Mouse (Mus musculus) embryonic fibroblast, embryonic 13.5 days (primary cell): ENCODE results near the gene Fam81a. TPM values are rescaled to one million over a fixed set of nuclear protein-coding genes. Genes with fewer than 3 reads are reported as not detected.

Experiments
- H3K27ac ChIP-seq: 2 replicates; pipeline ENCODE4 v1.5.1; 2012; ENCODE audit warnings: low read length, control low read depth, inconsistent platforms; ENCODE audit not compliant: insufficient read depth
- H3K4me1 ChIP-seq: 2 replicates; pipeline ENCODE4 v1.6.1; 2011; ENCODE audit warnings: low read length; ENCODE audit not compliant: control insufficient read depth, insufficient read depth
- H3K4me3 ChIP-seq: 2 replicates; pipeline ENCODE4 v1.5.1; 2011; ENCODE audit warnings: mild to moderate bottlenecking, control low read depth, low read length; ENCODE audit not compliant: insufficient read depth
- CTCF ChIP-seq: IDR thresholded peaks from 2 replicates; pipeline ENCODE4 v1.5.1; 2011; ENCODE audit warnings: mild to moderate bottlenecking, control low read depth, low read length, moderate library complexity, borderline replicate concordance; ENCODE audit not compliant: insufficient read depth
- POLR2A ChIP-seq: IDR thresholded peaks from 2 replicates; pipeline ENCODE4 v1.6.1; 2011; ENCODE audit warnings: low read depth, mild to moderate bottlenecking, control low read depth, low read length, moderate library complexity
- polyA plus RNA-seq: library from polyadenylated mRNA; stranded (reverse); fragments of >200 nt; gene quantifications from 2 replicates; pipeline ENCODE4 v1.2.4, GENCODE M21; 2011; ENCODE audit warnings: low read depth; ENCODE audit not compliant: missing spikeins, insufficient read length

Fam81a gene
- polyA plus RNA-seq, 1 experiment, result 1.7 TPM

- Histone ChIP-seq H3K4me1 (no peaks in the 10 kb centered on the region), H3K4me3 (no peak overlapping the region), H3K27ac (no peak overlapping the region)
- TF ChIP-seq CTCF (no peak), POLR2A (no peak)
Measured at GRCm38 (mm10) chr9:70088041-70088785, 54.1 kb downstream of the Fam81a start.

- H3K4me3 ChIP-seq, result no peak overlapping the region
- H3K27ac ChIP-seq, result no peak overlapping the region
- TF ChIP-seq POLR2A, result no peak
- no peak for TF ChIP-seq CTCF
- no peaks in the 10 kb centered on the region for H3K4me1 ChIP-seq
Measured at GRCm38 (mm10) chr9:70087379-70087778, 55.0 kb downstream of the Fam81a start.

DNA sequence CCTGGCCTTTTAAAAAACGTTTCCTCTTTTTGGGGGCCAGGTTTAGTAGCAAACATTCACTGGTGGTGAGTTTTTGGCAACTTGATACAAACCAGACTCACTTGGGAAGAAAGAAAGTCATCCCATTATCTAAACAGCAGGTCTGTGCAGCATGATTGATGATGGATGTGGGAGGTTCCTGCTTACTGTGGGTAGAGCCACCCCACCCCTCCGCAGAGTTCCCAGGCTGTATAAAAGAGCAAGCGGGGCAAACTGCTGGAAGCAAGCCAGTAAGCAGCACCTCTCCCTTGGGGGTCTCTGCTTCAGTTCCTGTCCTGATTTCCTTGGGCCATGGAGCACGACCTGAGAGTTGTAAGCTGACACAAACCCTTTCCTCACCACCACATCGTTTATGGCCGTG, 56.3 kb downstream of the Fam81a start:
- H3K4me1 ChIP-seq, result no peaks in the 10 kb centered on the region; the same call in 1 of the 2 replicates
- H3K4me3 ChIP-seq, result no peak overlapping the region
- TF ChIP-seq POLR2A (no peak), CTCF (no peak)
- no peak overlapping the region for H3K27ac ChIP-seq

DNA sequence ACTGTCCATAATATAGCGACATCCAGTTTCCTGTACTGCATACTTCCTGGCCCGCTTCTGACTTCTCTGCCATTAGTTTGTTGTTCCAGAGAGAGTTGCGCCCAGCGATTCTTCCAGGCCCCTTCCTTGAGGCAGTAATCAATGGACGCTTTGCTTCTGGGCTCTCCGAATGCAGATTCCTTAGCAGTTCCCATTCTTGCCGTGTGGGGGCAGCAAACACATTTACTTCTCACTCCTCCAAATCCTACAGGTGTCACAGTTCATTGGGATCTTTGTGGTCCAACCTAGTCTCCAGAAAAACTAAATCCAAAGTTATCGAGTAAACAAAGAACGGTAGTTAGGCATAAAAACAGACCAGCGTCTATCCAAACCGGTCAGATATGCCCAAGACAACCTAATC, 58.3 kb downstream of the Fam81a start:
- Histone ChIP-seq H3K4me3 (no peak overlapping the region), H3K4me1 (peaks cover 4% of the 10 kb centered on the region), H3K27ac (no peak overlapping the region)
- no peak for TF ChIP-seq POLR2A

GRCm38 (mm10) chr9:70082357-70083204, 59.8 kb downstream of the Fam81a start:
- Histone ChIP-seq H3K4me3 (no peak overlapping the region), H3K4me1 (peaks cover 4% of the 10 kb centered on the region), H3K27ac (no peak overlapping the region)
- TF ChIP-seq POLR2A, result no peak
- no peak for TF ChIP-seq CTCF

DNA sequence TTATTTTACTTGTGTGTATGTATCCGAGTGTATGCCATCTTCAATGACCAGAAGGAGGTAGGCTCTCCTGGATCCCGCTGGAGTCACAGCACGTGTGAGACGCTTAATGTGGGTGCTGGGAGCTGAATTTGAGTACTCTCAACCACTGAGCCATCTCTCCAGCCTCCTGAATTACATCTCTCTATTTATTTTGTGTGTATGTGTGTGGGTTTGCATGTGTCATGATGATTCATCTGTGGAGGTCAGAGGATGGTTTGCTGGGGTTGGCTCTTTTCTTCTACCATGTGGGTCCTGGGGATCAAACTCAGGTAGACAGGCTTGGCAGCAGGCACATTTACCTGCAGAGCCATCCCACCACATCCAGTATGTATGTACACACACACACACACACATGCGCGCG, 60.6 kb downstream of the Fam81a start:
- Histone ChIP-seq H3K4me1 (peaks cover 4% of the 10 kb centered on the region), H3K4me3 (no peak overlapping the region), H3K27ac (no peak overlapping the region)
- no peak for TF ChIP-seq POLR2A

DNA sequence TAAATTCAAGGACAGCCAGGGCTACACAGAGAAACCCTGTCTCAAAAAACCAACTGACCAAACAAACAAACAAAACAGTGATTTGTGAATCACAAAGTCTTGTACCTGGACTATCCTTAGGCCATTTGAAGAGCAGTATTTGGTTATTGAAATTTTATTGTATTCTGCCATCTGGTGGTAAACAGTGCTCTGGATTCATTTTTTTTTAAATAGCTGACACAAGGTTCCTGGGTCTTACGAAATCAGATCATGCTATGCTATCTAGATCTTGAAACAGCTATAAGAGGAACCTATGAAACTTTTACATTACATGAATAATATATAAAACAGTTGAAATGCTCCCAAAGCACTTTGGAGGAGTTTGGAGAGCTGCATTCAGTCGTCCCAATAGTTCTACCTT, 61.4 kb downstream of the Fam81a start:
- no peak overlapping the region for H3K4me3 ChIP-seq
- H3K4me1 ChIP-seq, result peaks cover 4% of the 10 kb centered on the region
- TF ChIP-seq CTCF (no peak), POLR2A (no peak)
- H3K27ac ChIP-seq, result no peak overlapping the region

GRCm38 (mm10) chr9:70080027-70080800, 62.1 kb downstream of the Fam81a start:
- TF ChIP-seq CTCF (no peak), POLR2A (no peak)
- H3K4me1 ChIP-seq, result peaks cover 4% of the 10 kb centered on the region
- no peak overlapping the region for H3K27ac ChIP-seq
- H3K4me3 ChIP-seq, result no peak overlapping the region

GRCm38 (mm10) chr9:70078034-70078433, 64.3 kb downstream of the Fam81a start:
- TF ChIP-seq POLR2A (no peak), CTCF (no peak)
- H3K27ac ChIP-seq, result no peak overlapping the region
- H3K4me1 ChIP-seq, result peaks cover 4% of the 10 kb centered on the region
- H3K4me3 ChIP-seq, result no peak overlapping the region
